Mouse (Mus musculus): Measurements from ENCODE around the gene Samhd1. TPM values are rescaled to one million over a fixed set of nuclear protein-coding genes. Genes with fewer than 3 reads are reported as not detected.

Samhd1 gene
- polyA plus RNA-seq, 1 experiment: 496 TPM

DNA sequence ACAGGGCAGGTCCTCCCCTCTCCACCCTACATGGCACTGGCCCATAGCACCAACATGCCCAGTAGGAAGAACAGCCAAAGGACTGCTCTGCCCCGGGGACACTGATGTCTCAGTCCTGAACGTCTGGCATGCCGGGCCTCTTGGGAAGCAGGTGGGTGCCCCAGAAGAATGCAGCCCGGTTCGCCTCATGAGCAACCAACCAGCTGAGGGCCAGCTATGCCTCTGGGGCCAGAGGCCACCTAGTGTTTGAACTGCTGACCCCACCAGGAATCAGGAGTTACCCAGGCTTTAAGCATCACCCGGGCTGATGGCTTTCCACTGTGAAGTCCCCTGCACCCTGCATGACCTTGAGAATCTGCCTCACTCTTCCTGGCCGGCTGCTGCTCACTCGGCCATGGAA, 82.6 kb downstream of the Samhd1 start:
- TF ChIP-seq CTCF (IDR thresholded peaks at IDR 0.05; ENCODE audit: low read depth, low read length) (no peak), POLR2A (IDR thresholded peaks at IDR 0.05; ENCODE audit: borderline replicate concordance, low read depth, low read length) (no peak)
- Histone ChIP-seq H3K4me1 (ENCODE audit: control insufficient read depth, insufficient read depth, low read length) (peaks cover 29% of the 10 kb centered on the region), H3K27ac (ENCODE audit: insufficient read depth, low read depth, low read length) (no peak overlapping the region), H3K4me3 (ENCODE audit: insufficient read depth, low read length) (no peak overlapping the region)

DNA sequence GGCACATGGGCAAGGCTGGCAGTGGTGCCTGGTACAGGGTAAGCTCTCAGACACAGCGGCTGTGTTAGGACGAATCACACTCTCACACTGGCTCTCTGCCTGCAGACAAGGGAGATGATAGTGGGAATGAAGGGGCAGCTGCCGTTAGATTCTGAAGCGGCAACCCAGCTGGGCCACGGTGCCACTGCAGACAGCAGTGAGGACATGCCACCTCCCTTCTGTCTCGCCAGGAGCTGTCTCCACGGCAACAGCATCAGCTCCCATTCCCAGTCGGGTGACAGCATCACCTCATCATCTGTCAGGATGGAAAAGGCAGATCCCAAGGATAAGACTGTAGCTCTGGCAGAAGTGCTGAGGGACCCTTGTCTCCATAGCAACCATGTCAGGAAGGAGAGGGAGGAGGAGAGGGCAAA, 85.2 kb downstream of the Samhd1 start:
- Histone ChIP-seq H3K27ac (ENCODE audit: insufficient read depth, low read depth, low read length) (no peak overlapping the region), H3K4me1 (ENCODE audit: control insufficient read depth, insufficient read depth, low read length) (peaks cover 29% of the 10 kb centered on the region), H3K4me3 (ENCODE audit: insufficient read depth, low read length) (no peak overlapping the region)
- TF ChIP-seq CTCF (IDR thresholded peaks at IDR 0.05; ENCODE audit: low read depth, low read length) (no peak), POLR2A (IDR thresholded peaks at IDR 0.05; ENCODE audit: borderline replicate concordance, low read depth, low read length) (no peak)

DNA sequence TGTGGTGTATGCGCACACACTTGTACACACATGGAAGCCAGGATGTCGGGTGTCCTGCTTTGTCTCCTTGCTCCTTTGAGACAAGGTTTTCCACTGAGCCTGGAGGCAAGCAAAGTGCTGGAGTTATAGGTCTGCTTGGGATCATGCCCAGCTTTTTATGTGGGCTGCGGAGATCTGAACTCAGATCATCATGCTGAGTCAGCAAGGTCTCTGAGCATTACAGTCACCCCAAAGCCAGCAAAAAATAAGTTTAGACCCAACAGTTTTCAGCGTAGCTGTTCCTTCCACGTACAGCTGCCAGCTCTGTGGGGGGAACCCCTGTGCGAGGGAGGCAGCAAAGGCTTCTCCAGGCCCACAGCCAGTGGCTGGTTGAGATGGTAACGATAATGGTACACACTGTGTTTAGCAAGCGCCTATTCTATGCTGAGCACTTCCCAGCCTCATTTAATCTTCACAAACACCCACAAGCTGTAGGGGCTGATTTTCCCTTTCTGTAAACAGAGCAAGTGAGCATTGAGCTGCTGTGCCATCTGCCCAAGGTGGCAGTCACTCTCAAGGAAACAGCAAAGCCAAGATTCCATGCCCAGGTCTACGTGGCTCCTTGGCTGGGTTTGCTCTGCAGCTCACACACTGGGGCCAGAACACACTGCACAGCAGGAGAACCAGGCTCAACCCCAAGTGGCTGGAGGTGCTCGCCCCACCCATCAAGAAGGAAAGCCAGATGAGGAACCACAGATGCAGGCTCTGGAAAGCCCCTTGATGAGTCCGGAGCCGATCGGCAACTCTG, 86.5 kb downstream of the Samhd1 start:
- Histone ChIP-seq H3K27ac (ENCODE audit: insufficient read depth, low read depth, low read length) (no peak overlapping the region), H3K4me3 (ENCODE audit: insufficient read depth, low read length) (no peak overlapping the region), H3K4me1 (ENCODE audit: control insufficient read depth, insufficient read depth, low read length) (peaks cover 29% of the 10 kb centered on the region)
- no peak for TF ChIP-seq POLR2A (IDR thresholded peaks at IDR 0.05; ENCODE audit: borderline replicate concordance, low read depth, low read length)
- no peak for TF ChIP-seq CTCF (IDR thresholded peaks at IDR 0.05; ENCODE audit: low read depth, low read length)

Other genes with a start within 250 kb of the Samhd1 start
- not detected in 2 replicates for gene Sla2, start 248.1 kb downstream of the Samhd1 start, polyA plus RNA-seq (2012; ENCODE audit: insufficient read depth, insufficient read length, missing spikeins)
- gene Ndrg3, start 143.2 kb downstream of the Samhd1 start, polyA plus RNA-seq (2012; ENCODE audit: insufficient read depth, insufficient read length, missing spikeins): 68.3 and 81.0 TPM in 2 replicates
- 11.4 and 13.0 TPM in 2 replicates for gene Dsn1, start 128.1 kb downstream of the Samhd1 start, polyA plus RNA-seq (2012; ENCODE audit: insufficient read depth, insufficient read length, missing spikeins)
- gene Soga1, start 56.0 kb downstream of the Samhd1 start, polyA plus RNA-seq (2012; ENCODE audit: insufficient read depth, insufficient read length, missing spikeins): 10.9 and 14.9 TPM in 2 replicates
- gene Tldc2, start 48.2 kb downstream of the Samhd1 start, polyA plus RNA-seq (2012; ENCODE audit: insufficient read depth, insufficient read length, missing spikeins): not detected in 2 replicates
- 22.8 and 26.6 TPM in 2 replicates for gene Rbl1, start 69.3 kb upstream of the Samhd1 start, polyA plus RNA-seq (2012; ENCODE audit: insufficient read depth, insufficient read length, missing spikeins)
- gene Rpn2, start 143.8 kb upstream of the Samhd1 start, polyA plus RNA-seq (2012; ENCODE audit: insufficient read depth, insufficient read length, missing spikeins): 175 and 184 TPM in 2 replicates
- gene Mroh8, start 144.3 kb upstream of the Samhd1 start, polyA plus RNA-seq (2012; ENCODE audit: insufficient read depth, insufficient read length, missing spikeins): not detected in 2 replicates
- gene Ghrh, start 212.2 kb upstream of the Samhd1 start, polyA plus RNA-seq (2012; ENCODE audit: insufficient read depth, insufficient read length, missing spikeins): not detected in 2 replicates
- gene Manbal, start 232.3 kb upstream of the Samhd1 start, polyA plus RNA-seq (2012; ENCODE audit: insufficient read depth, insufficient read length, missing spikeins): 32.7 and 33.5 TPM in 2 replicates

All from bone marrow macrophage, adult 2 months (primary cell).